Mouse (Mus musculus): Measurements from ENCODE around the gene Syngr4.

The Syngr4 gene

DNA sequence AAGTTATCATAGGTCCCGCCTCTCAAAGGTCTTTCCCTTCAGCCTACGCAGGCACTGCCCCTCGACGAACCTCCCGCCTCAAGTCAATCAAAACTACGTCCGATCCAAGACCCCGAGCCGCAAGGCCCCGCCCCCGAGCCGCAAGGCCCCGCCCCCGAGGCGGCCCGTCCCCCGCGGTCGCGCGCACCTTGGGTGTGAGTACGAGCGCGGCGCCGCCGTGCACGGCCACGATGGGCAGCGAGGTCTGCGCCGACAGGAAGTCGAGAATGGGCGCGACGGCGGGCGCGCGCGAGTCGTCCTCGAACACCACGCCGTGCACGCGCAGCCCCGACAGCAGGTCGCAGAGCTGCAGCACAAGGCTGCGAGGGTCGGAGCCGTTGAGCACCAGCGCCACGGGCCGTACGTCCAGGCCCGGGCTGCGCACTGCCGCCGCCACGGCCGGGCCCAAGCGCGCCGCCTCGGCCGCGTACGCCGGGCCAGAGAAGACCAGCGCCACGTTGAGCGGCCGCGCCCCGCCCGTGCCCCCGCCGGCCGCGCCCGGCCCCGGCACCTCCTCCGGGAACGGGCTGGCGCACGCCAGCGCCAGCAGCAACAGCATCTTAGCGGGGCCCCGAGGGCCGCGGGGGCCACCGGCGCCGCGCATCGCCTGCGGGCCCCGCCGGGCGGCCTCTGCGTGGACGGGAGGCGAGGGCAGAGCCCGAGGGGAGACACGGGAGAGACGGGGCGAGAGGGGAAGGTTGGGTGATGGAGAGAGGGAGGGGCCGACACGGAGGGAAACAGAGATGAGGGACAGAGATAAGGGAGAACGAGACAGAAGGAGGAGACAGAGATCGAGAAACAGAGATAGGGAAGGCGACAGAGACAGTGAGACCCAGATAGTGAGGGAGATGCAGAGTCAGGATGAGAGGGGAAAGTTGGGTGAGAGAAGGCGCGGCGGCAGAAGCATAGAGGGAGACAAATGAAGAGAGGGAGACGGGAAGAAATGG is 30.3 kb downstream of the Syngr4 start:
- DNase-seq, result peak; percentile 94

DNA sequence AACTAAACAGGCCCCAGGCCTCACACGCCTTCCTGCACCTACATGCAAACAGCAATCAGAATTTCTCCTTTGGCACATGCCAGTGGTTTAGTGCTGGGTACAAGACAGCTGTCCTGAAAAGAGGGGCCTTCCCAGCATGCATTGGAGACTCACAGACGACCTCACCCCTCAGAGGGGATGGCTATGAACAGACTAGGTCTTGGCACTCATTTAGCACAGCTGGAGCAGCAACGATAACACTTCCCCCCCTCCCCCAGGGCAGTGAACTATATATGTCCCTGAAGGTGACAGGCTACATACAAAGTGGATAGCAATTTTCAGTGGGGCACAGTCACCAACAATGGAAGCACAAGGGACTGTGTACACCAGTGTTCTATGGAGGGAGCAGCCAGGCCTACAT is 32.1 kb downstream of the Syngr4 start:
- DNase-seq, result no peak

- DNase-seq, result no peak
Measured at GRCm38 (mm10) chr7:45862804-45863203, 33.7 kb downstream of the Syngr4 start.

DNA sequence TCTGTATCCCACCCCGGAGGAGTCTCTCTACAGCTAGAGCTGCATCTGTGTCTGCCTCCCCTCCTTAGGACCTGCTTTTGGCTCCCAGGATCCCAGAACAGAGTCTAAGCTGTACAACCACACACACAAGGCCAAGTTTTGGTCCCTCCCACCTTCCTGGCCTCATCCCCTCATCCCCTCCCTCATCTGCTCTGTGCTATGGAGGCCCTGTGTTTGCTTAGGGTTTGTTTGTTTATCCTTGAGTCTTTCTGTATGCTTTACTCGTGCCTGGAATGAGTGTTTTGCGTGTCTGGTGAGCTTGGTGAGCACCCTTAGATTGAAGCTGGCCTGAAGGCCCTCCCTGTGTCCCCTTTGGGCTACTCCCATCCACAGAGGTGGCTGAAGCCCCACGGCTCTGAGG is 37.5 kb downstream of the Syngr4 start:
- DNase-seq, result peak; percentile 50

DNA sequence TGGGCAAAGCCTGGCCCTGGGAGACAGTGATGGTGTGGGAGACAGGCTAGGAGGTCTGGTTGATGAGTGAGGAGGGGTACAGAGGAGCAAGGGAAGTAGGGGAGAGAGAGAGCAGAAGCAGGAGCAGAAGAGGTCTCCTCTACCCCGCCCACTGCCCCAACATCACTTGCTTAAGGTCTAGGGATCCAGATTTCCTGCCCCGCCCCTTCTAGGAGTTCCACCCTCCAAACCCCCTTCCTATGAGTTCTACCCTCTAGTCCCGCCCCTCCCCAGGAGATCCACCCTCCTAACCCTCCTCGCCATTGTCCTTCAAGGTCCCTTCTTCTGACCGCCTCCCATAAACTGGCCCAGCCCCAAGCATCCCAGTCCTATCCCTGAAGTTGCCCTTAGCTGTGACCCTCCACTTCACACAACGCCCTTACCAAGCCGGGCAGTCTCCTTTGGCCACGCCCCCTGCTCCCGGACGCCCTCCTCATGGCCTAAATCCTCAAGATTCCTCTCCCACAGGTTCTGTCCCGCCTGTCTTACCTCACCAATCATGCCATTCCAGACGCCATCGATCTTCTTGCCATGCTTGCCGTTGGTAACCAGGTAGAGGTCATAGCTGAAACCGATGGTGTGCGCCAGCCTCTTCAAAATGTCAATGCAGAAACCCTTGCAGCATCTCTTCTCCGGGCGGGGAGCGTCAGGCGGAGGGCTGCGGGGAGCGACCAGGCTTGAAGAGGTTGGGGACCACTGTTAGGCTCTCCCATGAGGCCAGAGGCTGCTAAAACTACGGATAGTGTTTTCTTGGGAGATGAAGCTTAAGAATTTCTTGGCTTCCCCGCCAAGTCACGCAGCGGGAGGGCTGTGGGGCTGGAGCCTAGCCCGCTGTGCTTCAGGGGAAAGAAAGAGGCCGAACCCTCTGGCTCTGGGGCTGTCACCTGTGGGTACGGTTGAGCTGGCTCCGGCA is 39.3 kb downstream of the Syngr4 start:
- peak; percentile 32 for DNase-seq

DNA sequence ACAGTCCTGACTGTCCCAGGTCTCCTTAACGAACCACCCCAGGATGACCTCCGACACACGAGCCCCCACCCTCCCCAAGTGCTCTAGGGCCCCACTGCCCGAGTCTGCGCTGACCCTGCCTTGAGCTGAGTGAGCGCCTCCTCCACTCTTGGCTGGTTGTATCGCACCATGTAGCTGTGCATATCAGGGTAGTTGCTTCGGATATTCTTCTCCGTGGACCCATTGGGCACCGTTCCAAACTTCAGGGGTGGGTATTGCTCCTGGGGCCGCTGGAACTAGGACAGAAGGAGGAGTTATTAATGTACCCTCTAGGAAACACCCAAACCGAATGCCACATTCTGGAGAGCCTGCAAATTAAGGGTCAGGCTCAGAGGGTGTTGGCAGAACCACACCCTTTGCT is 43.4 kb downstream of the Syngr4 start:
- DNase-seq, result no peak

- no peak for DNase-seq
Measured at GRCm38 (mm10) chr7:45850661-45851060, 45.9 kb downstream of the Syngr4 start.

DNA sequence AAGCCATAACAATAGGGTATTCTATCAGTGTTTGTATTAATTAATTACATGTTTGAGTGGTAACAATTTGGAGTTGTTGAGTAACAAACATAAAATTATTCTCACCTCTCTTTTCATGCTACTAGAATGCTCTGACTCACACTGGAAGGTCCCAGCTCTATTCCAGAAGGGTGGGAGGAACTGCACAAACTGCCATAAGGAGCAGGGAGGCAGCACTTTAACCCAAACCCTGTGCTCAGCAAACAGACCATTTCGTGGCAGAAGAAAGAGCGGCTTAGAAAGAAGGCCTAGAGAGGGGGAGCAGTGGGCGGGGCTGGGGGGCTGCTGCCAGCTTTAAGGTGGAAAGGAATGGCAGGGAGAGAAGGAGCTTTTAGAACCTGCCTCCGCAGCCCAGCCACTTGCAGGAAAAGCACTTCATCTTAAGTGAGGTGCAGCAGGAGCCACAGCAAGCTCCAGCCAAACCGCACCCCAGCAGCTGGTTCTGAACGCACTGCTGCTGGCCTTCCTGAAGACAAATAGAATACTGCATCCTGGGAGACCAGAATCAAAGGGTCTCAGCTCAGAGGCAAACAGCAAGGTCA is 48.0 kb downstream of the Syngr4 start:
- no peak for DNase-seq

- DNase-seq, result peak; percentile 15
Measured at GRCm38 (mm10) chr7:45842950-45843744, 53.4 kb downstream of the Syngr4 start.

All from lung, postnatal 36 days (tissue).